Mouse (Mus musculus): ENCODE measurements at regions not wholly inside any gene's neighbourhood (a gene's known extent, or its start where the extent isn't known, plus 50 kb on each side); places are given as distances from the start of the nearest gene placed in this dataset.

DNA sequence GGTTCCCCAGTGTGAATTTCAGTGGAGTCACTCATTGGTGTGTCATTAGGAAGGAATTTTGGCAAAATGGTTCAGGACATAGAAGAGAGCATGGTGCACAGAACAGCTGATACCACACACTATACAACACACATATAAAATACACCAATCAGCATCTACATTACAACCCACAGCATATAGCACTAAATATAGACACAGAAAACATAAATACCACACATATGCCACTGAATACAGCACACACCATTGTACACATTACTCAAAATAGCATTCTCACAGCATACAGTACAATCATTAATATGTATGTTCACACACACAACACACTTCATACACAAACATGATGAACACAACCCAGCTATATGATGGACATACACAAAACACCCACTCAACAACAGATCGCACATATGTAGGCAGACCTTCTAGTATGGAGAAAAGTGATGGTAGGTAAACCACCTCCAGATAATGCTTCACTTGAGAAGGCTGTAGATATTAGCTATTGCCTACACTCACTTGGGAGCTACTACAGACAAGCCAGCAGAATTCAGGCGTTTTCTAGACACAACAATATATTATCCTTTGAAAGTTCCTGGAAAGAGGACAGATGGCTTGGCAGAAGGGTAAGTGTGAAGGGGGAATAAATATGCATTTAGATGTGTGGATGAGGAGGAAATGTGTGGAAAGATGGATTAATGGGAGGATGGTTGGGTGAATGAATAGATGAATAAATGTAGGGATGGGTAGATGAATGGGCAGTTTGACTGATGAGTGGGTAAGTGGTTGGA lies 71.6 kb upstream of the Zmat1 start:
- Histone ChIP-seq H3K4me2 (replicated peaks; ENCODE audit: low read depth, low read length) (no peak overlapping the region), H3K9ac (replicated peaks; ENCODE audit: low read depth, low read length) (no peak overlapping the region), H3K27ac (ENCODE audit: low read length) (no peak overlapping the region), H3K9me3 (ENCODE audit: control insufficient read depth, low read depth, low read length) (no peaks in the 10 kb centered on the region), H3K4me3 (ENCODE audit: low read depth, low read length) (no peak overlapping the region), H3K36me3 (ENCODE audit: control insufficient read depth, insufficient read depth, low read length) (no peaks in the 10 kb centered on the region), H3K27me3 (ENCODE audit: control insufficient read depth, insufficient read depth, low read length) (no peaks in the 10 kb centered on the region), H3K4me1 (ENCODE audit: control insufficient read depth, insufficient read depth, low read length) (no peaks in the 10 kb centered on the region)
- WGBS, result 73% methylated on average over 2 of the region's 2 CpGs
- ATAC-seq (ENCODE audit: insufficient number of reproducible peaks, insufficient read depth, low FRiP score, low read depth), result no peak

DNA sequence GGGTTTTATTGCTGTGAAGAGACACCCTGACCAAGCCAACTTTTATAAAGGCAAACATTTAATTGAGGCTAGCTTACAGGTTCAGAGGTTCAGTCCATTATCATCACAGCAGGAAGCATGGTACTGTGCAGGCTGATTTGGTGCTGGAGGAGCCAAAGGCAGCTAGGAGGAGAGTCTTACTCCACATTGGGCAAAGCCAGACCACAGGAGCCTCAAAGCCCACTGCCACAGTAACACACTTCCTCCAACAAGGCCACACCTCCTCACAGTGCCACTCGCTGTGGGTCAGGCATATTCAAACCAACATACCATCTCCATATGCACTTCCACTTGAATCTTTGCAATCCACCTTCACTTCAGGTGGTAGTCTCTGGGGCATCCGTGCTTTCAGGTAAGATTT lies 70.4 kb upstream of the Zmat1 start:
- WGBS, result 70% methylated on average over 2 of the region's 2 CpGs
- H3K9ac ChIP-seq (replicated peaks; ENCODE audit: low read depth, low read length), result no peak overlapping the region
- no peaks in the 10 kb centered on the region for H3K4me1 ChIP-seq (ENCODE audit: control insufficient read depth, insufficient read depth, low read length)
- no peak overlapping the region for H3K4me3 ChIP-seq (ENCODE audit: low read depth, low read length)
- no peak overlapping the region for H3K27ac ChIP-seq (ENCODE audit: low read length)
- H3K36me3 ChIP-seq (ENCODE audit: control insufficient read depth, insufficient read depth, low read length), result no peaks in the 10 kb centered on the region
- no peaks in the 10 kb centered on the region for H3K27me3 ChIP-seq (ENCODE audit: control insufficient read depth, insufficient read depth, low read length)
- H3K9me3 ChIP-seq (ENCODE audit: control insufficient read depth, low read depth, low read length), result no peaks in the 10 kb centered on the region
- H3K4me2 ChIP-seq (replicated peaks; ENCODE audit: low read depth, low read length), result no peak overlapping the region
- ATAC-seq (ENCODE audit: insufficient number of reproducible peaks, insufficient read depth, low FRiP score, low read depth), result no peak

DNA sequence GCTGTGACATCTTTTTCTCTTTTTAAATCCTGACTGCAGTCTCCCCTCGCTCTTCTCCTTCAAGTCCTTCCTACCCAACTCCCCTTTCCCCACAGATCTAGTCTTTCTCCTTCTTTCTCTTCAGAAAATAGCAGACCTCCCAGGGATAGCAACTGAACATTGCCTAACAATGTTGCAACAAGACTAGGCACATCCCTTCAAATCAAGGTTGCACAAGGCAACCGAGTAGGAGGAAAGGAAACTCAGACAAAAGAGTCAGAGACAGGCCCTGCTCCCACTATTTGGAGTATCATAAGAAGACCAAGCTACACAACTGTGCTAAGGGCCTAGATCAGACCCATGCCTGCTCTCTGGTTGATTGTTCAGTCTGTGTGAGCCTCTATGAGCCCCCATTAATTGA lies 66.9 kb upstream of the Zmat1 start:
- no peaks in the 10 kb centered on the region for H3K4me1 ChIP-seq (ENCODE audit: control insufficient read depth, insufficient read depth, low read length)
- H3K4me3 ChIP-seq (ENCODE audit: low read depth, low read length), result no peak overlapping the region
- no peak overlapping the region for H3K4me2 ChIP-seq (replicated peaks; ENCODE audit: low read depth, low read length)
- no peak overlapping the region for H3K9ac ChIP-seq (replicated peaks; ENCODE audit: low read depth, low read length)
- no peak overlapping the region for H3K27ac ChIP-seq (ENCODE audit: low read length)
- WGBS, result 83% methylated on average over 2 of the region's 2 CpGs
- H3K36me3 ChIP-seq (ENCODE audit: control insufficient read depth, insufficient read depth, low read length), result no peaks in the 10 kb centered on the region
- no peaks in the 10 kb centered on the region for H3K27me3 ChIP-seq (ENCODE audit: control insufficient read depth, insufficient read depth, low read length)
- H3K9me3 ChIP-seq (ENCODE audit: control insufficient read depth, low read depth, low read length), result no peaks in the 10 kb centered on the region
- ATAC-seq (ENCODE audit: insufficient number of reproducible peaks, insufficient read depth, low FRiP score, low read depth), result no peak

DNA sequence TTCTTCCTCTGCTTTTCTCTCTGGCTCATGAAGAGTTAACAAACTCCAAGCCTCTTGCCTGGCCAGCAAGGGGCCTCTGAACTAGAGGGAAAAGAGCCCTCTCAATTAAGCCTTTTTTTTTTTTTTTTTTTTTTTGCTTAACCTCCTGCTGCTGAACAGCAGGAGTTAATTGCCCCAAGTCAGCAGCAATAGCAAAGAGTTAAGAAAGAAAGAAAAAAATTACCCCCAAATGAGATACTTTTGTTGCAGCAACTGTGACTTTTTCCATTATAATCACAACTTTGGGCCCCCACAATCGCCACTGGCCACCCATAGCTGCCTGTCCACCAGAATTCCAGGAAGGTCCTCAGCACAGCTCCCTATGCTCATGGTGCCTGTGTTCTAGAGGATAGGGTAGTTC lies 60.4 kb upstream of the Zmat1 start:
- no peak overlapping the region for H3K9ac ChIP-seq (replicated peaks; ENCODE audit: low read depth, low read length)
- H3K4me1 ChIP-seq (ENCODE audit: control insufficient read depth, insufficient read depth, low read length), result no peaks in the 10 kb centered on the region
- no peaks in the 10 kb centered on the region for H3K36me3 ChIP-seq (ENCODE audit: control insufficient read depth, insufficient read depth, low read length)
- no peak overlapping the region for H3K4me3 ChIP-seq (ENCODE audit: low read depth, low read length)
- no peak overlapping the region for H3K27ac ChIP-seq (ENCODE audit: low read length)
- H3K9me3 ChIP-seq (ENCODE audit: control insufficient read depth, low read depth, low read length), result no peaks in the 10 kb centered on the region
- no peak for ATAC-seq (ENCODE audit: insufficient number of reproducible peaks, insufficient read depth, low FRiP score, low read depth)
- no peaks in the 10 kb centered on the region for H3K27me3 ChIP-seq (ENCODE audit: control insufficient read depth, insufficient read depth, low read length)
- WGBS, result 6% methylated on average over 1 of the region's 1 CpGs
- no peak overlapping the region for H3K4me2 ChIP-seq (replicated peaks; ENCODE audit: low read depth, low read length)

DNA sequence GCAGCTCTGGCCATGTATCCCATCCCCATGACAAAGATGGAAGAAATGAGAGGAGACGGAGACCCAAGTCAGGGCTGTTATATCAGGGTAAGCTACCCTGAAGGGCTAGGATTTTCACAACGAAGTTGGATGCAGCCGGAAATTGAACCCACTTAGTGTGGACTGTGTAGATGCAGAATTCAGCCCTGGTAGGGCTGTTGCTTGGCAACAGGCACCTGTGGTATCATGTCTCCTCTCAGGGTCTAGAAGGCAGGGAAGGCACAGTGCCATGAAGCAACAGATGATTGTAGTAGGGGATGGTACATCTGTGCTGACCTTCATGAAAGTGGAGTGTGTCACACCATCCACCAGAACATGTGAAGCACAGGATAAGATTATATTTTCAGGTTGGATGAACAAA lies 51.2 kb upstream of the Zmat1 start:
- ATAC-seq (ENCODE audit: insufficient number of reproducible peaks, insufficient read depth, low FRiP score, low read depth), result no peak
- H3K36me3 ChIP-seq (ENCODE audit: control insufficient read depth, insufficient read depth, low read length), result no peaks in the 10 kb centered on the region
- no peak overlapping the region for H3K27ac ChIP-seq (ENCODE audit: low read length)
- no peak overlapping the region for H3K4me3 ChIP-seq (ENCODE audit: low read depth, low read length)
- 74% methylated on average over 3 of the region's 3 CpGs for WGBS
- H3K4me2 ChIP-seq (replicated peaks; ENCODE audit: low read depth, low read length), result no peak overlapping the region
- H3K9me3 ChIP-seq (ENCODE audit: control insufficient read depth, low read depth, low read length), result no peaks in the 10 kb centered on the region
- H3K27me3 ChIP-seq (ENCODE audit: control insufficient read depth, insufficient read depth, low read length), result no peaks in the 10 kb centered on the region
- H3K9ac ChIP-seq (replicated peaks; ENCODE audit: low read depth, low read length), result no peak overlapping the region
- no peaks in the 10 kb centered on the region for H3K4me1 ChIP-seq (ENCODE audit: control insufficient read depth, insufficient read depth, low read length)

DNA sequence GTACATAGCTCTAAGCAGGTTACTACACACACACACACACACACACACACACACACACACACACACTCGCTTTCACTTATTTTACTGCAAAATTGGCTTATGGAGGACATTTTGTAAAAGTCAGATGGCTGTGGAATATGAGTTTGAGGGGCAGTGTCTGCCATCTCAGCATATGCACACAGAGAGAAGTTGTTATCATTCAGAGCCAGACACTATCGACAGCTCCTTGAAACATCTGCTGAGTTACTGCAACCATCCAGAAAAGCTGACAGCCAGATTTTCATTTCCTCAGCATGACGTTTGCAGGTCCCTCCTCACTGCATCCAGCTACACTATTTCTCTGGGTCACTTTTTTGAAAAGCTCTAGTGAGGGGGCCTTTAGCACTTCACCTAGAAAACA lies 49.9 kb upstream of the Zmat1 start:
- Histone ChIP-seq H3K4me3 (ENCODE audit: low read depth, low read length) (no peak overlapping the region), H3K4me1 (ENCODE audit: control insufficient read depth, insufficient read depth, low read length) (no peaks in the 10 kb centered on the region), H3K9ac (replicated peaks; ENCODE audit: low read depth, low read length) (no peak overlapping the region), H3K27ac (ENCODE audit: low read length) (no peak overlapping the region), H3K9me3 (ENCODE audit: control insufficient read depth, low read depth, low read length) (no peaks in the 10 kb centered on the region), H3K36me3 (ENCODE audit: control insufficient read depth, insufficient read depth, low read length) (no peaks in the 10 kb centered on the region), H3K27me3 (ENCODE audit: control insufficient read depth, insufficient read depth, low read length) (peaks cover 2% of the 10 kb centered on the region), H3K4me2 (replicated peaks; ENCODE audit: low read depth, low read length) (no peak overlapping the region)
- ATAC-seq (ENCODE audit: insufficient number of reproducible peaks, insufficient read depth, low FRiP score, low read depth), result no peak
- WGBS, result 52% methylated on average over 3 of the region's 3 CpGs

All from stomach, embryonic 14.5 days (tissue).